Mouse (Mus musculus) cerebellum, adult 2 months (tissue): ENCODE results near the gene Heg1.

Experiments used
- CTCF ChIP-seq: fragments of 200-500 bp; IDR thresholded peaks from 2 replicates; pipeline ENCODE4 v1.5.1; 2011; ENCODE audit warnings: low read depth, mild to moderate bottlenecking, control low read depth, low read length, moderate library complexity, borderline replicate concordance; ENCODE audit not compliant: insufficient read depth
- POLR2A ChIP-seq: fragments of 200-500 bp; IDR thresholded peaks from 2 replicates; pipeline ENCODE4 v1.6.1; 2011; ENCODE audit warnings: low read length, control low read depth, borderline replicate concordance; ENCODE audit not compliant: insufficient read depth

GRCm38 (mm10) chr16:33755293-33755692, 71.1 kb downstream of the Heg1 start:
- TF ChIP-seq POLR2A (no peak), CTCF (no peak)
